Mouse (Mus musculus) stomach, postnatal 0 days (tissue): ENCODE data around the gene Ptov1. TPM values are rescaled to one million over a fixed set of nuclear protein-coding genes. Genes with fewer than 3 reads are reported as not detected.

Experiments
- ATAC-seq: fragments of 200-750 bp; cut with Nextera tagmentation; 2 replicates; pipeline ENCODE4 v1.8.0; 2017; ENCODE audit not compliant: low FRiP score, low TSS enrichment
- DNase-seq: peaks from one replicate; pipeline ENCODE4 v3.0.0-alpha.2; 2016; ENCODE audit warnings: low spot score
- H3K27ac ChIP-seq: fragments of 300-500 bp; sonication (generic); replicated peaks from 2 replicates; pipeline ENCODE4 v1.5.1; 2014; ENCODE audit warnings: mild to moderate bottlenecking, control low read depth
- H3K27me3 ChIP-seq: fragments of 300-500 bp; sonication (generic); 2 replicates; pipeline ENCODE4 v1.6.1; 2014; ENCODE audit warnings: low read length; ENCODE audit not compliant: control insufficient read depth, insufficient read depth
- H3K36me3 ChIP-seq: fragments of 300-500 bp; sonication (generic); 2 replicates; pipeline ENCODE4 v1.6.1; 2014; ENCODE audit warnings: low read length, mixed read lengths; ENCODE audit not compliant: control insufficient read depth, insufficient read depth
- H3K4me1 ChIP-seq: fragments of 300-500 bp; sonication (generic); replicated peaks from 2 replicates; pipeline ENCODE4 v1.6.1; 2014; ENCODE audit warnings: antibody characterized with exemption; ENCODE audit not compliant: control insufficient read depth, insufficient read depth
- H3K4me2 ChIP-seq: fragments of 300-500 bp; sonication (generic); replicated peaks from 2 replicates; pipeline ENCODE4 v1.6.1; 2014; ENCODE audit warnings: low read depth, mild to moderate bottlenecking, control low read depth, moderate library complexity
- H3K4me3 ChIP-seq: fragments of 300-500 bp; sonication (generic); 2 replicates; pipeline ENCODE4 v1.5.1; 2014; ENCODE audit warnings: low read depth, low read length, control low read depth
- H3K9ac ChIP-seq: fragments of 300-500 bp; sonication (generic); 2 replicates; pipeline ENCODE4 v1.6.1; 2014; ENCODE audit warnings: mild to moderate bottlenecking, low read length, control low read depth, mixed read lengths
- H3K9me3 ChIP-seq: fragments of 300-500 bp; sonication (generic); 2 replicates; pipeline ENCODE4 v1.6.1; 2016; ENCODE audit warnings: low read length; ENCODE audit not compliant: control insufficient read depth
- CTCF ChIP-seq: IDR thresholded peaks from 2 replicates; pipeline ENCODE4 v1.5.1; 2016; ENCODE audit warnings: antibody characterized with exemption, low read depth, mild to moderate bottlenecking, moderate library complexity
- EP300 ChIP-seq: optimal IDR thresholded peaks from 2 replicates; pipeline ENCODE3; 2016; ENCODE audit warnings: antibody characterized with exemption
- WGBS: fragments of 180-500 bp; shearing (Covaris S2); extraction: QIAGEN DNeasy Blood & Tissue Kit; methylation state at CpG from one replicate; pipeline ENCODE4 v1.1.7; 2014; 5-methylcytosine and 5-hydroxymethylcytosine counted together
- polyA plus RNA-seq: library from polyadenylated mRNA; unstranded; fragments of >200 nt; fragmentation: Nextera tagmentation; extraction: Ambion mirVana; gene quantifications from 2 replicates; pipeline ENCODE4 v1.2.1, GENCODE M21; 2015

Gene Ptov1
- polyA plus RNA-seq, 1 experiment from 2014 or later = 159 TPM

DNA sequence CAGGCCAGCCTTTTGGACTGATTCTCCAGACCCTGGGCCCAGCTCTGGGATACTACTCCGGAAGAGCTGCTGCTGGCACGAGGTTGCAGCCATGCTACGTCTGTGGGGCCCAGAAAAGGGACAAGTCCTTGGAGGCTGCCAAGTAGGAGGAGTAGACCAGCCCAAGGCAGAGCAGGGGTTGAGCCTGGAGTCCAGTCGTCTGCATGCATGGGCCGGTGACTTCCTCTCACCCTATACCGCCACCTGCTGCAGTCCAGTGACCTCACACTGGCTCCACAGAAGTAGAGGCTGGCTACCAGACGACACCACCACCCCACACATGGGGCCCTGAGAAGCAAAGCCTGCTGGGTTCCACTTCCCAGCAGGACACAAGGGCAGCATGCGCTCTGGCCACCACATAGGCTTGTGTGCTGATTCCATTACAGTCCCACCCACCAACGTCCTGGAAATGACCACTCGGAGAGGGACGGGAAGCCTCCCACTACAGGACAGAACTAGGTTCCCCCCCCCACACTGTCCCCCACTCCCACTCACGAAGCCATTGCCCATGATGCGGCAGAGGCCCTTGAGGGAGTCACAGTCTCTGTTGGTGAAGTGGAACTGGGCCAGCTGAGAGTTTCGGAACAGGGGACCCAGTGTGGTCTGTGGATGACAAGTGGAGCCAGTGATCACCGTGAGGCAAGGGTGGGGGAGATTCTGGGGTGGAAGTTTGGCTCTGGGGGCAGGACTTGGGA, 3.1 kb downstream of the Ptov1 start:
- peak overlapping the region; percentile 41 for H3K9ac ChIP-seq
- peak; percentile 60 for ATAC-seq

DNA sequence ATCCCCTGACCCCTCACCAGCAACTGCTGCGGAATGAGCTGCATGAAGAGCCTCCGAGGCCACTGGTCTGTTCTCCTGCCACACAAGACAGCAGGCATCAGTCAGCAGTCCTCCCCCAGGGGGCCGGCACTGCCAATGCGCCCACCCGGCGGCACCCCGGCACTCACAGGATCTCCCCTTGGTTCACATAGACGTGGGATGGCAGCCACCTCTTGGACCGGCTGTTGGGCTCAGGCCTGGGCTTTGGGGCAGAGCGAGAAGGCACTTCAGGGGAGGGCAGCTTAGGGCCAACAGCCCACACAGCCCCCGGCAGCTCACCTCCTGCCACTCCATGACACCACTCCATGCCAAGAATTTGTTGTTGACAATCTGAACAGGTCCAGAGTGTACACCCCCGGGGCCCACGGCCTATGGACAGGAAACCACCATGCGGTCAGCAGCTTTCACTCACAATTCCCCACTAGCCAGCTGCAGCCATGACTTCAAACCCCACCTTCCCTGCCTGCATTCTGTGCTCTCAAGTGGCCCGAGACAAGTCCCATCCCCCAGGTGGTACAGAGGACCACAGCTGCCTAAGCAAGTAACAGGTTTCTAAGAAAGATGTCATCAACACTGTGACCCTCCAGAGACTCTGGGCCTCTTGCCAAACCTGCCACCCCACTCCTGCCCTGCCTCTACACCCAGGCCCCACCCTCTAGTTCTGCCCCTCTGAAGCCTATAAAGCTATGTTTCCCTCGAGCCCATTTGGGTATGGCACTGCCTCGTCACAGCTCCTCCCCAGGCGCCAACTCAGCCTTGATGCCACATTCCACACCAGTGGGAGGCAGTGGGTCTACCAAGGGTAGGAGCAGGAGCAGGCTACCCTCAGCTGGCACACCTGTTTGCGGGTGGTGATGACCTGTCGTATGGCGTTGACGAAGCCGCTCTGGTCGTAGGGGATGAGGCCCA, 4.7 kb downstream of the Ptov1 start:
- WGBS = 74% methylated on average over 24 of the region's 24 CpGs
- DNase-seq = peak; percentile 41
- TF ChIP-seq CTCF (0 out of 2 replicates have a peak, but pooled peaks have one; percentile 2), EP300 (no peak)
- H3K4me3 ChIP-seq = no peak overlapping the region
- peaks cover 27% of the 10 kb centered on the region for H3K36me3 ChIP-seq
- no peaks in the 10 kb centered on the region for H3K9me3 ChIP-seq
- peak overlapping the region; percentile 100 for H3K27ac ChIP-seq
- ATAC-seq = no peak
- no peak overlapping the region for H3K4me2 ChIP-seq
- H3K9ac ChIP-seq = no peak overlapping the region
- H3K27me3 ChIP-seq = no peaks in the 10 kb centered on the region
- H3K4me1 ChIP-seq = peaks cover 23% of the 10 kb centered on the region

More for the DNA sequence above, 3.1 kb downstream of the Ptov1 start:
- Histone ChIP-seq H3K9me3 (no peaks in the 10 kb centered on the region), H3K4me2 (peak overlapping the region; percentile 75), H3K27ac (peak overlapping the region; percentile 100), H3K36me3 (peaks cover 27% of the 10 kb centered on the region), H3K27me3 (no peaks in the 10 kb centered on the region), H3K4me1 (peaks cover 23% of the 10 kb centered on the region), H3K4me3 (peak overlapping the region; percentile 12)
- WGBS = 22% methylated on average over 15 of the region's 15 CpGs
- TF ChIP-seq CTCF = peak; percentile 60
- TF ChIP-seq EP300 = no peak
- DNase-seq = peak; percentile 87

DNA sequence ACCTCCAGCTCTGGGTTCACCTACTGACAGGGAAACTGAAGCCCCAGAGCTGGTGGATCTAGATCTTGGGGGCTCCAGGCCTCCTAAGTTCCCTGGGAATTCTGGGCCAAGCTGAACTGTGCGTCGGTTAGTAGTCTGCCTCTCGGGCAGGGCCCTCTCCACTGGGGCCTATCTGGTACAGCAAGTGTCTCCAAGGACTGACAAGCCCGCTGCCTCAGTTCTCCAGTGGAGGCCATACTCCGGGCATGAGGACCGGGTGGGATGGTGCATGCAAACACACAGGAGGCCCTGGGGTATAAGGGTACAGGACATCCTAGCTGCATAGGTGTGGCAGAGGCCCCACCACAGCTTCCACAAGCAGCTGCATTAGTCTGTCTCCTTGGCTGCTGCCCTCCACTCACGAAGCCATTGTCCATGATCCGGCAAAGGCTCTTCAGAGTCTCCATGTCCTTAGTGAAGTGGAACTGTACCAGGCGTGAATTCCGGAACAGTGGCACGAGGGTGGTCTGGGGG, 5.5 kb downstream of the Ptov1 start:
- Histone ChIP-seq H3K27ac (no peak overlapping the region), H3K36me3 (peaks cover 27% of the 10 kb centered on the region), H3K9me3 (no peaks in the 10 kb centered on the region), H3K27me3 (no peaks in the 10 kb centered on the region), H3K9ac (no peak overlapping the region), H3K4me2 (no peak overlapping the region), H3K4me1 (peaks cover 23% of the 10 kb centered on the region), H3K4me3 (no peak overlapping the region)
- 82% methylated on average over 11 of the region's 11 CpGs for WGBS
- ATAC-seq (no peak), DNase-seq (no peak)
- TF ChIP-seq EP300 = no peak
- no peak for TF ChIP-seq CTCF

DNA sequence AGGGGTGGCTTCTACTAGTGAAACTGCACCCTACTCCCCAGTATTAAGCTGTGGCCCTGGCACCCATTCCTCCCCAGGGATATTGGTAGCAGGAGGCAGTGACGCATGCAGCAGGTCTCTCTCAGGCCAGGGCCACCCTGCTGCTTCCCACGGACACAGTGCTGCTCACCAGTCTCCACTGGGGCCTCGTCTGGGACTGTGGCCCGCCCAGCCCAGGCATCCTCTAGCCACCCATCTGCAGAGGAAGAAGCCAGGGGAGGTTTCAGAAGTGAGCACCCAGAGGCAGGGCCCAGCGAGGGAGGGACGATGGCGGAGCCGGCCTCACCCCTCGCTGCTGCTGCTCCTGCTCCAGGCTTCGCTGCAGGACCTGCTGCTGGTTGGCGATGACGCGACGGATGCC, 6.4 kb downstream of the Ptov1 start:
- Histone ChIP-seq H3K4me3 (no peak overlapping the region), H3K9me3 (no peaks in the 10 kb centered on the region), H3K27ac (no peak overlapping the region), H3K27me3 (no peaks in the 10 kb centered on the region), H3K4me2 (no peak overlapping the region), H3K4me1 (peaks cover 23% of the 10 kb centered on the region), H3K9ac (no peak overlapping the region), H3K36me3 (peaks cover 27% of the 10 kb centered on the region)
- no peak for TF ChIP-seq EP300
- TF ChIP-seq CTCF = no peak
- DNase-seq (no peak), ATAC-seq (no peak)
- WGBS = 83% methylated on average over 14 of the region's 14 CpGs

DNA sequence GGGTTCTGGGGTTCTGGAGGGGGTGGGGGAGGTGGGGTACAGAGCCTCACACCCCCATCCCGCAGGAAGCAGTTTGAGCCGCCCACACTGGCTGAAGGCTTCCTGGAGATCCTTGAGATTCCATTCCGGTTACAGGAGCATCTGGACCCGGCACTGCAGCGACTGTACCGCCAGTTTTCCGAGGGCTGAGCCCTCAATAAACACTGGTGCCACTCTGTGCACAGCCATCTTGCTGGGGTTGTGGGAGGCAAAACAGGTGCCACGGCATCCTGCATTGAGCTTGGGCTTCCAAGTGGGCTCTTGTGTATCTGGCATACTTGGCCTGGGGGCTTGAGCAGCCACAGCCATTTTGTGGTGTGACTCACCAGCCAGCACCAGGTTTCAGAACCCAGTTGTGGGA, 7.2 kb downstream of the Ptov1 start:
- peaks cover 19% of the 10 kb centered on the region for H3K4me1 ChIP-seq
- no peak for DNase-seq

More for the DNA sequence above, 7.2 kb downstream of the Ptov1 start:
- Histone ChIP-seq H3K4me2 (no peak overlapping the region), H3K9ac (no peak overlapping the region), H3K4me3 (no peak overlapping the region), H3K9me3 (no peaks in the 10 kb centered on the region), H3K27me3 (no peaks in the 10 kb centered on the region), H3K27ac (no peak overlapping the region), H3K36me3 (peaks cover 27% of the 10 kb centered on the region)
- TF ChIP-seq CTCF (no peak), EP300 (no peak)
- 69% methylated on average over 8 of the region's 8 CpGs for WGBS
- no peak for ATAC-seq
